Mouse (Mus musculus): Measurements from ENCODE around the gene Prss36. TPM values are rescaled to one million over a fixed set of nuclear protein-coding genes. Genes with fewer than 3 reads are reported as not detected.
"Not testable (repeated sequence)": the region's sequence is repeated elsewhere in the genome, so short reads cannot be mapped to it uniquely, and the experiment has no call there.

Gene Prss36
- polyA plus RNA-seq, 1 experiment from 2014 or later: 13.7 TPM

DNA sequence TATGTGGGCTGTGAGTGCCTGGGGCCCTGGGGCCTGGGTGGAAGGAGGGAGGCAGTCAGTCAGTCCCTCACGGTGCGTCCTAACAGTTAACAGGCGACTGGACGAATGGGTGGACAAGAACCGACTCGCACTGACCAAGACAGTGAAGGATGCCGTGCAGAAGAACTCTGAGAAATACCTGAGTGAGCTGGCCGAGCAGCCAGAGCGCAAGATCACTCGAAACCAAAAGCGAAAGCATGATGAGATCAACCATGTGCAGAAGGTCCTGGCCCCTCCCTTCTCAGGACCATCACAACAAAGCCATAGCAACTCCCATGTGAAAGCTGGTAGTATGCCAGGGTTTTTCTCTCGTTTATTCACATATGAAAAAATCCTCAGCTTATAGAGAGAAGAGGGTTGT, 31.2 kb downstream of the Prss36 start:
- 94% methylated on average over 12 of the region's 12 CpGs for WGBS
- Histone ChIP-seq H3K4me1 (replicated peaks) (peaks cover 15% of the 10 kb centered on the region), H3K4me2 (no peak overlapping the region), H3K27me3 (no peaks in the 10 kb centered on the region), H3K36me3 (peaks cover 46% of the 10 kb centered on the region), H3K27ac (replicated peaks) (no peak overlapping the region), H3K4me3 (no peak overlapping the region), H3K9ac (no peak overlapping the region), H3K9me3 (no peaks in the 10 kb centered on the region)
- no peak for ATAC-seq (ENCODE audit: low read depth)

DNA sequence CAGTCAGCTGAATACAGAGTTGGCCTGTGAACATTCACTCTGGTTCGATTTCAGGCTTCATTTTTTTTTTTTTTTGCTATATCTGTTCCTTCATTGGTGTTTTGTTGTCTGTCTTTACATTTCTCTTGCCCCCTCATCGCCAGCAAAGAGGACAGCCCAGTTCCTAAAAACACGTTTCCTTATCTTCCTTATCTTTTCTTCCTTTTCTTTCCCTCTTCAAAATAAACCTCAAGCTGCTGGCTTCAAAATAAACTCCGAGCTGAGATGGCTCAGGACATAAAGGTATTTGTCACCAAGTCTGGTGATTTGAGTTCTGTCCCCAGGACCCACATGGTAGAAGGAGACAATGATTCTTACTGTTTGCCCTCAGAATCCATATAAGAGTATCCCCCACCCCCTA, 33.6 kb downstream of the Prss36 start:
- ATAC-seq (ENCODE audit: low read depth): no peak
- Histone ChIP-seq H3K27ac (replicated peaks) (peak overlapping the region; percentile 81), H3K36me3 (peaks cover 47% of the 10 kb centered on the region), H3K4me2 (peak overlapping the region; percentile 69), H3K9me3 (no peaks in the 10 kb centered on the region), H3K9ac (peak overlapping the region; percentile 86), H3K4me1 (replicated peaks) (peaks cover 15% of the 10 kb centered on the region), H3K4me3 (peak overlapping the region; percentile 91), H3K27me3 (no peaks in the 10 kb centered on the region)
- WGBS: 22% methylated on average over 4 of the region's 4 CpGs

GRCm38 (mm10) chr7:127912190-127912871, 34.2 kb downstream of the Prss36 start, which contains the start of gene Kat8:
TSS of gene Kat8 (plus strand) at chr7:127912516.
- Histone ChIP-seq H3K9ac (peak within 1 kb of the TSS; percentile 86), H3K4me2 (peak within 1 kb of the TSS; percentile 69), H3K9me3 (no peaks in the 10 kb centered on the region), H3K27ac (replicated peaks) (peak within 1 kb of the TSS; percentile 86), H3K36me3 (peaks cover 47% of the 10 kb centered on the region), H3K4me1 (replicated peaks) (peaks cover 15% of the 10 kb centered on the region), H3K27me3 (no peaks in the 10 kb centered on the region), H3K4me3 (peak within 1 kb of the TSS; percentile 91)
- peak; percentile 94 for ATAC-seq (ENCODE audit: low read depth)
- 1% methylated on average over 40 of the region's 40 CpGs for WGBS

DNA sequence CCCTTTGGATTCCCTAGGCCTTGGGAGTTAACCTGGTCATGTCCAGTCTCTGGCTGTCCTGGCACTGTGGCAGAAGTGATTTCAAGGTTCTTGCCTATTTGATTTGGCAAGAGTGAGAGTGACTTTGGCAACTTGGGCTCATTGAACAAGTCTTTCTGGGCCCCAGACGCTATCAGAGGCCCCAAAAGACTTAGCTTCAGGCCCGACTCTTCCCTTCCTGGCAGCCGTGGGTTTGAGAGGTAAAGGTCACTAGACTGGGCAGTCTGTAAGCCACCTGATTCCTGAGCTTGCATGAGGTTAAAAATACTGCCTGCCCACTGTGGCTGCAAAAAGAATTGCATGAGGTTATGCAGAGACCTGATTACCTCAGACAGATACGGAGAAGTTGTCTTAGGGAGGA, 37.9 kb downstream of the Prss36 start:
- H3K9me3 ChIP-seq: no peaks in the 10 kb centered on the region
- no peak overlapping the region for H3K4me3 ChIP-seq
- H3K4me2 ChIP-seq: no peak overlapping the region
- no peak overlapping the region for H3K9ac ChIP-seq
- no peak for ATAC-seq (ENCODE audit: low read depth)
- H3K4me1 ChIP-seq (replicated peaks): peaks cover 30% of the 10 kb centered on the region
- H3K36me3 ChIP-seq: peaks cover 44% of the 10 kb centered on the region
- H3K27ac ChIP-seq (replicated peaks): no peak overlapping the region
- H3K27me3 ChIP-seq: no peaks in the 10 kb centered on the region
- 94% methylated on average over 4 of the region's 4 CpGs for WGBS

- 91% methylated on average over 12 of the region's 12 CpGs for WGBS
Observed at GRCm38 (mm10) chr7:127907939-127908338, 38.6 kb downstream of the Prss36 start.

DNA sequence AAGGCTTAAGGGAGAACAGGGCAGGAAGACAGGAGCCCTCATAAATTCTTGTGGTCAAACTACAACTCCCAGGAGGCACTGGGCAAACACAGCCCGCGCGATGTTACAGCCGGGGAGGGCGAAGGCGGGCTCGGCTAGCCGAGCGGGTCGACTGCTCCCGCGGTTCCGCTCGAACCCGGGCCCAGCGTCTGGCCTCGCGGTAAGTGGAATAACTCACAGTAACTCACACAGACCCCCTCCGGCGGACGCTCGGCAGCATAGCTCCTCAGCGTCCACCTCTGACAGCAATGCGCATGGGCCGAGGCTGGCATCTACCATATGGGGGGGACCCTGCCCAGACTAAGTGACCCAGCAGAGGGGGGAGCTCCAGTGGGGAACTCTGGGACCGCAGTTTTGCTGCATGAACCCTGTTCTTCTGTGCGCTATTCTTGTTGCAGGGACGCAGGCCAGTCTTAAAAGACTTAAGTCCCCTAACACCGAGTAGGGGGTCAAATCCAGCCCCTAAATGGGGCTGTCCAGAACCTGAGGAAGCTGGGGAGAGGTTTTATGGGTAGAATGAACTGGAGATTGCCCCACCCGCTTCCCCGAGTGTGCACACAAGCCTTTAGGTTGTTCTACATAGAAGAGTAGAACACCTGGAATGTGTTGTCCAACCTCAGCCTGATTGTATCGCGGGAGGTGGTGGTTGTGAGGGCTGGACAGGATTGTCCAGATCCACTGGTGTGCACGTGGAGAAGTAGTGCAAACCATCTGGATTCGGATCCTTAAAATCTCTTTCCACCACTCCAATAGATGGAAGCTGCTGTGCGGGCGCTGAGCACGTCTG, 42.3 kb downstream of the Prss36 start, which contains the start of gene Bckdk:
Bckdk (plus strand) TSS at position 112 of the 826 bp plus-strand sequence.
- Histone ChIP-seq H3K9me3 (no peaks in the 10 kb centered on the region), H3K36me3 (peaks cover 40% of the 10 kb centered on the region), H3K27ac (replicated peaks) (peak within 1 kb of the TSS; percentile 88), H3K4me3 (peak within 1 kb of the TSS; percentile 66), H3K27me3 (no peaks in the 10 kb centered on the region), H3K9ac (peak within 1 kb of the TSS; percentile 87), H3K4me1 (replicated peaks) (peaks cover 15% of the 10 kb centered on the region), H3K4me2 (peak within 1 kb of the TSS; percentile 83)
- 6% methylated on average over 38 of the region's 38 CpGs for WGBS
- peak; percentile 94 for ATAC-seq (ENCODE audit: low read depth)

More at GRCm38 (mm10) chr7:127907939-127908338, 38.6 kb downstream of the Prss36 start:
- Histone ChIP-seq H3K4me1 (replicated peaks) (peaks cover 24% of the 10 kb centered on the region), H3K9ac (no peak overlapping the region), H3K9me3 (no peaks in the 10 kb centered on the region), H3K36me3 (peaks cover 44% of the 10 kb centered on the region), H3K27ac (replicated peaks) (no peak overlapping the region), H3K27me3 (no peaks in the 10 kb centered on the region), H3K4me3 (no peak overlapping the region), H3K4me2 (no peak overlapping the region)
- ATAC-seq (ENCODE audit: low read depth): no peak

DNA sequence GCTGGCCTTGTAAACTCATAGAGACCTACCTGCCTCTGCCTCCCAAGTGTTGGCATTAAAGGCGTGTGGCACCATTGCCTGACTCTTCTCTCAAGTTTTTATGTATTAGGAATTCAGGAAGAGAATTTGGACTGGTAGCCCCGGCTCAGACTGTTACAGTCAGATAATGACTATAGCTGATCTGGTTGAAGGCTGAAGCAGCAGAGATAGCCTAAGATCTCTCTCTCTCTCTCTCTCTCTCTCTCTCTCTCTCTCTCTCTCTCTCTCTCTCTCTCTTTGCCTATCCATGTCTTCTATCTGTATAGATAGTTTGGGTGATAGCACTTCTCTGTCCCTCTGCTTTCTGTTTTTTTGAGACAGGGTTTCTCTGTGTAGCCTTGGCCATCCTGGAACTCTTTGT, 44.8 kb downstream of the Prss36 start:
- H3K27me3 ChIP-seq: no peaks in the 10 kb centered on the region
- H3K4me1 ChIP-seq (replicated peaks): peaks cover 15% of the 10 kb centered on the region
- no peaks in the 10 kb centered on the region for H3K9me3 ChIP-seq
- H3K9ac ChIP-seq: no peak overlapping the region
- H3K27ac ChIP-seq (replicated peaks): no peak overlapping the region
- ATAC-seq (ENCODE audit: low read depth): no peak
- no peak overlapping the region for H3K4me2 ChIP-seq
- H3K36me3 ChIP-seq: peaks cover 15% of the 10 kb centered on the region
- 79% methylated on average over 2 of the region's 2 CpGs for WGBS
- no peak overlapping the region for H3K4me3 ChIP-seq

GRCm38 (mm10) chr7:127899997-127900396, 46.5 kb downstream of the Prss36 start:
- no peaks in the 10 kb centered on the region for H3K27me3 ChIP-seq
- no peak overlapping the region for H3K27ac ChIP-seq (replicated peaks)
- no peak overlapping the region for H3K9ac ChIP-seq
- no peak overlapping the region for H3K4me3 ChIP-seq
- H3K9me3 ChIP-seq: no peaks in the 10 kb centered on the region
- H3K4me2 ChIP-seq: no peak overlapping the region
- no peaks in the 10 kb centered on the region for H3K36me3 ChIP-seq
- 49% methylated on average over 7 of the region's 7 CpGs for WGBS
- H3K4me1 ChIP-seq (replicated peaks): peaks cover 11% of the 10 kb centered on the region
- ATAC-seq (ENCODE audit: low read depth): no peak

- ATAC-seq (ENCODE audit: low read depth): no peak
Observed at GRCm38 (mm10) chr7:127898179-127898956, 48.2 kb downstream of the Prss36 start.

DNA sequence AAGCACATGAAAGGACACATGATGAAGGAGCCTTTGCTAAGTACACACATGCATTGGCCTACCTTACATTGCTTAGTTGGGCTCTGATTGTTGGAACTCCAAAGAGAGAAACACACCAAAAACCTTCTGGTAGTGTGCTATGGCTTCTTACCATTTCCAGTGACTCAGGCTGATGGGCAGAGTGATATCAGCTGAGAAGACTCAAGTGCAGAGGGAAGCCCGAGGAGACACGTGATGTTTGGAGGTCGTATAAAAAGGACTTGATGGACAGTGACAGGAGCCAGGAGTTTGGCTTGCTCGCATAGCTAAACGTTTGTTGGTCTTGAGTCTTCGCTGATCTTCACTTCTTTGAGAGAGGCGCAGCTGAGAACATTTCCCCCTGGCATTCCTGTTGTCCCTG, 49.0 kb downstream of the Prss36 start:
- 94% methylated on average over 7 of the region's 7 CpGs for WGBS
- ATAC-seq (ENCODE audit: low read depth): no peak
- Histone ChIP-seq H3K36me3 (peaks cover 12% of the 10 kb centered on the region), H3K4me1 (replicated peaks) (peaks cover 11% of the 10 kb centered on the region), H3K4me2 (no peak overlapping the region), H3K9ac (no peak overlapping the region), H3K27me3 (no peaks in the 10 kb centered on the region), H3K9me3 (no peaks in the 10 kb centered on the region), H3K27ac (replicated peaks) (no peak overlapping the region), H3K4me3 (no peak overlapping the region)

More at GRCm38 (mm10) chr7:127898179-127898956, 48.2 kb downstream of the Prss36 start:
- Histone ChIP-seq H3K4me2 (no peak overlapping the region), H3K4me1 (replicated peaks) (peaks cover 11% of the 10 kb centered on the region), H3K27me3 (no peaks in the 10 kb centered on the region), H3K9ac (no peak overlapping the region), H3K36me3 (peaks cover 3% of the 10 kb centered on the region; the same call in 1 of the 2 replicates), H3K9me3 (no peaks in the 10 kb centered on the region), H3K4me3 (no peak overlapping the region), H3K27ac (replicated peaks) (no peak overlapping the region)
- 39% methylated on average over 10 of the region's 10 CpGs for WGBS

DNA sequence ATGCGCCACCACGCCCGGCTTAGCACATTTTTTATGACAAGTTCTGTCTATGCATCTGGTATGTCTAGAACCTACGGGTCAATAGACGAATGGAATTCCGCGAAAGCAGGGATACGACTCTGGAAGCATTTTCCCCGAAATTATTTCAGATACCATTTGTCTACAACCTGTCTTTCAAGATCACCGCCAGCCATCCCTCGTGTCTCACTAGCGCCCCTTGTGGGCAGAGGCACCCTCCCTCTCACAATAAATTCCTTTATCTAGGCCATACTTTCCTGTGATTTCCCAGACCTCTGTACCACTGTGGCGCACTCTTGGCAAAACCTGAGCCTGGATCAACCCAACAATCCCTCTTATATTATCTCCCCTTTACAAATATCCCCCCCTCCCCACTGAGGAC, 50.1 kb downstream of the Prss36 start:
- H3K9me3 ChIP-seq: no peaks in the 10 kb centered on the region
- no peaks in the 10 kb centered on the region for H3K27me3 ChIP-seq
- H3K4me2 ChIP-seq: no peak overlapping the region
- H3K4me1 ChIP-seq (replicated peaks): peaks cover 11% of the 10 kb centered on the region
- peaks cover 21% of the 10 kb centered on the region for H3K36me3 ChIP-seq
- no peak for ATAC-seq (ENCODE audit: low read depth)
- no peak overlapping the region for H3K27ac ChIP-seq (replicated peaks)
- H3K9ac ChIP-seq: no peak overlapping the region
- 56% methylated on average over 13 of the region's 13 CpGs for WGBS
- no peak overlapping the region for H3K4me3 ChIP-seq

GRCm38 (mm10) chr7:127895891-127896290, 50.6 kb downstream of the Prss36 start:
- Histone ChIP-seq H3K4me1 (replicated peaks) (peaks cover 11% of the 10 kb centered on the region), H3K4me2 (peak overlapping the region; percentile 84), H3K4me3 (peak overlapping the region; percentile 65), H3K36me3 (peaks cover 25% of the 10 kb centered on the region)
- not testable (repeated sequence) for H3K27ac ChIP-seq (replicated peaks); H3K9ac ChIP-seq; H3K9me3 ChIP-seq; H3K27me3 ChIP-seq
- peak; percentile 22 for ATAC-seq (ENCODE audit: low read depth)
- WGBS: 63% methylated on average over 7 of the region's 7 CpGs
